Mouse (Mus musculus) small intestine, adult 2 months (tissue): ENCODE measurements at regions not wholly inside any gene's neighbourhood (a gene's known extent, or its start where the extent isn't known, plus 50 kb on each side); places are given as distances from the start of the nearest gene placed in this dataset.

ENCODE experiments used
- H3K27ac ChIP-seq: fragments of 200-500 bp; 2 replicates; pipeline ENCODE4 v1.5.1; 2012; ENCODE audit warnings: low read depth, low read length, control low read depth, inconsistent platforms; ENCODE audit not compliant: insufficient read depth
- H3K27me3 ChIP-seq: fragments of 200-500 bp; 2 replicates; pipeline ENCODE4 v1.6.1; 2012; ENCODE audit warnings: mild to moderate bottlenecking, moderate library complexity, low read length, inconsistent platforms; ENCODE audit not compliant: control insufficient read depth, insufficient read depth
- H3K36me3 ChIP-seq: fragments of 200-500 bp; 2 replicates; pipeline ENCODE4 v1.6.1; 2012; ENCODE audit warnings: mild to moderate bottlenecking, low read length, control low read depth, inconsistent platforms; ENCODE audit not compliant: control insufficient read depth, insufficient read depth
- H3K4me1 ChIP-seq: fragments of 200-500 bp; 2 replicates; pipeline ENCODE4 v1.6.1; 2012; ENCODE audit warnings: low read length, inconsistent platforms, mixed read lengths; ENCODE audit not compliant: control insufficient read depth, insufficient read depth, insufficient read length
- H3K4me3 ChIP-seq: fragments of 200-500 bp; 2 replicates; pipeline ENCODE4 v1.5.1; 2012; ENCODE audit warnings: low read depth, mild to moderate bottlenecking, control low read depth, inconsistent platforms, low read length, moderate library complexity
- CTCF ChIP-seq: fragments of 200-500 bp; IDR thresholded peaks from 2 replicates; pipeline ENCODE4 v1.5.1; 2012; ENCODE audit warnings: low read depth, mild to moderate bottlenecking, control low read depth, inconsistent platforms, low read length, moderate library complexity, mixed read lengths; ENCODE audit not compliant: insufficient replicate concordance, insufficient read length; ENCODE audit errors: extremely low read depth
- POLR2A ChIP-seq: fragments of 200-500 bp; IDR thresholded peaks from 2 replicates; pipeline ENCODE4 v1.6.1; 2012; ENCODE audit warnings: low read depth, mild to moderate bottlenecking, control low read depth, inconsistent platforms, low read length, moderate library complexity
- WGBS: fragments of 180-500 bp; shearing (Covaris S2); methylation state at CpG from one replicate; pipeline ENCODE4 v1.1.7; 2018; 5-methylcytosine and 5-hydroxymethylcytosine counted together

DNA sequence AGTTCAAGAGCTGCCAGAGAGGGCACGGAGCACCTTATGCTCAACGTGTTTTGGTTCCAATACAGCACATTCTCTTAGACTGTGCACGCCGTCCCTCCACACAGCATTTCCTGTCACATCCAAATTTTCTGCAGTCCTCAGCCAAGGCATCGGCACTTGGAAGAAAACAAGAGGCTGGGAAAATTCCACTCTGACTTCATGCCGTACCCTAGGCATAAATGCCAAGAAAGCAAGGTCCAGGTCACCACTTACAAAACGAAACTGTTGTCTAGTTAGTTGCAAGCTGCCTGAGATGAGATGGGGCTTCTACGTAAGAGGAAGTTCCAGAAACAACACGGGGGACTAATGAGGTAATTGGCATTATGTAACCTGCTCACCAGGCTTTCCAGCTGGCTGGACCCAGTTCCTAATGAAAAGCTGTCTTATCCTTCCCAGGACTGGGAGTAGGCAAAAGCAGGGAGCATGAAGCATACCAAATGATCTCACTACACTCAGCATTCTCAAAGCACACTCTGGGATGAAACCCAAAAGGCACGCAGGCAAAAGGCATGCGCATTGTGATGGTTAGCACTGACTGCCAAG, 427.8 kb upstream of the Kif2a start:
- no peak for TF ChIP-seq POLR2A
- no peak for TF ChIP-seq CTCF
- no peak overlapping the region for H3K27ac ChIP-seq
- no peaks in the 10 kb centered on the region for H3K27me3 ChIP-seq
- peak overlapping the region; percentile 12; the same call in 1 of the 2 replicates for H3K4me3 ChIP-seq
- H3K4me1 ChIP-seq = no peaks in the 10 kb centered on the region
- WGBS = 62% methylated on average over 11 of the region's 11 CpGs
- no peaks in the 10 kb centered on the region for H3K36me3 ChIP-seq

DNA sequence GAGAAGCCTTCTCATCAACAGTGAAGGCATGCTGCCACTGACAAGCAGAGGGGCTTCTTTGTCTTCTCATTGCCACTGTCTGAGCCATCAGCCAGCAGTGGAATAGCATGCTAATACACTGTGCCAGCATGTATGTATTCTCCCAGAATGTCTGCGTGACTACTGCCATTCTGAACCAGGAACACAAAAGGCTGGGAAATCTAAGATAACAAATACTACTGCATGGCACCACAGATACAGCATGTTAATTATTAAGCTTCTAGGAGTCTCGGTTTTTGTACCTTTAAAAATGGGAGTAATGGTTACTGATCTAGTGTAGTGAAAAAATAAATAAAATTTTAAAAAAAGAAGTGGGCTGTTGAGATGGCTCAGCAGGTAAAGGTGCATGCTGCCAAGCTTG, 425.9 kb upstream of the Kif2a start:
- no peaks in the 10 kb centered on the region for H3K36me3 ChIP-seq
- TF ChIP-seq CTCF (no peak), POLR2A (no peak)
- H3K4me1 ChIP-seq = no peaks in the 10 kb centered on the region
- no peaks in the 10 kb centered on the region for H3K27me3 ChIP-seq
- no peak overlapping the region for H3K27ac ChIP-seq
- 21% methylated on average over 2 of the region's 2 CpGs for WGBS
- H3K4me3 ChIP-seq = no peak overlapping the region

DNA sequence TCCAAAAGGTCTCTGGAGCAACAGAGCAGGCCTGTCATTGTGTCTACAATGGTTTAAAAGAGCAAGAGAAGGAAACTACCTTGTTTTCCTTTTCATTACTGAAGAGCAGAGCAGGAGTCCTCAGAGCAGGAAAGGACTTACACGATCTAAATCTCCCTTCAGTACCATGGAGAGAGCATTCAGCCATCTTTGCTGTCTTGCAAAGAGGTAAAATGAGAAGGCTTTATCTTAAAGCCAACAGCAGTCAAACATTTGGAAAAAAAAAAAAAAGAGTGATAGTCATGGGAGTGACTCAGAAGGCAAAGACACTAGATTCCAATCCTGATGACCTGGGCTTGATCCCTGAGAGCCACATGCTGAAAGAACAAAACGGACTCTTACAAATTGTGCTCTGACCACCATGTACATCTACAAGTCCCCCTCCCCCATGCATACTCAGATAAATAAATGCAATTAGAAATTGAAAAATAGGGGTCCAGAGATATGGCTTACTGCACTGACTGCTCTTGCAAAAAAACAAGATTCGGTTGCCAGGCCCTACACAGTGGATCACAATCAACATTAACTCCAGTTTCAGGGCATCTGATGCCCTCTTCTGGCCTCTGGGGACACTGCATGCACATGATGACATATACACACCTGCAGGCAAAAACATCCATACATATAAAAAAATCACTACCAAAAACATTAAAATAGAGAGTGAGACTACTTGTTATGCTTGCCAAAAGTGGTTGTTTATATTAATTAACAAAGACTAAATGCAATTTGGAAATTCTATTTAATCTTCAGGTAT, 397.6 kb upstream of the Kif2a start:
- Histone ChIP-seq H3K4me3 (no peak overlapping the region), H3K36me3 (no peaks in the 10 kb centered on the region), H3K4me1 (no peaks in the 10 kb centered on the region), H3K27me3 (no peaks in the 10 kb centered on the region), H3K27ac (no peak overlapping the region)
- TF ChIP-seq CTCF (no peak), POLR2A (no peak)
- WGBS = 72% methylated on average over 3 of the region's 3 CpGs

DNA sequence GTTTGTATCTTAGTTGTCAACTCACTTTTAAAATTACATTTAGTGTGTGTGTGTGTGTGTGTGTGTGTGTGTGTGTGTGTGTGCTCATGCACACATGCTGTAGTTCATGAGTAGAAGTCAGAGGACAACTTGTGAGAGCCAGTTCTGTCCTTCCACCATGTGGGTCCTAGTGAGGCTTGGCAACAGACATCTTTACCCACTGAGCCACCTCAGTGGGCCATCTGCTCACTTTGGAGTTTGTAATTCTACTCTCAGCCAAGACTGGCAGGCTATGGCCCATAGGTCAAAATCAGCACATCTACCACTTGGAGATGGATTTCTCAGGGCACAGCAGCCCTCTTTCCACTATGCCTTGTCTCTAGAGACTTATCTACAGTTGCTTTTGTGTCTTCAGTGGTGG, 388.3 kb upstream of the Kif2a start:
- Histone ChIP-seq H3K36me3 (no peaks in the 10 kb centered on the region), H3K27ac (no peak overlapping the region), H3K4me1 (no peaks in the 10 kb centered on the region), H3K27me3 (no peaks in the 10 kb centered on the region), H3K4me3 (no peak overlapping the region)
- no peak for TF ChIP-seq CTCF
- no peak for TF ChIP-seq POLR2A

DNA sequence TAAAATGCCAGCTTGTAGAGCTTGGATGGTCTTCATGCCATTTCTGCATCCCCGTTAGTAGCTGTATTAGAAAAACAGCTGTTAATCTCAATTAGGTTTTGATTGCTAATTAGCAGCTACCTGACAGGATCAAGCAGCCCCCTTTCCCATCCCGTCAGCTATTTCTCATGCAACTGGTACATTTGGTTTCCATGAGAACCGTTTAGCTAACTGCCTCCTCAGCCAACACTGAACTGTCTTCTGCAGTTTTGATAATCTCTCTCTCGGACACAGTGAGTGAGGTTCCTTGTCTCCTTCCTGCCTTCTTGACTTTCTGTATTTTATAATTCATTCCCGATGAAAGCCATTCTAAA, 385.7 kb upstream of the Kif2a start:
- no peak for TF ChIP-seq CTCF
- no peak for TF ChIP-seq POLR2A
- Histone ChIP-seq H3K36me3 (no peaks in the 10 kb centered on the region), H3K27me3 (no peaks in the 10 kb centered on the region), H3K27ac (no peak overlapping the region), H3K4me1 (no peaks in the 10 kb centered on the region), H3K4me3 (no peak overlapping the region)
- WGBS = 74% methylated on average over 5 of the region's 5 CpGs

DNA sequence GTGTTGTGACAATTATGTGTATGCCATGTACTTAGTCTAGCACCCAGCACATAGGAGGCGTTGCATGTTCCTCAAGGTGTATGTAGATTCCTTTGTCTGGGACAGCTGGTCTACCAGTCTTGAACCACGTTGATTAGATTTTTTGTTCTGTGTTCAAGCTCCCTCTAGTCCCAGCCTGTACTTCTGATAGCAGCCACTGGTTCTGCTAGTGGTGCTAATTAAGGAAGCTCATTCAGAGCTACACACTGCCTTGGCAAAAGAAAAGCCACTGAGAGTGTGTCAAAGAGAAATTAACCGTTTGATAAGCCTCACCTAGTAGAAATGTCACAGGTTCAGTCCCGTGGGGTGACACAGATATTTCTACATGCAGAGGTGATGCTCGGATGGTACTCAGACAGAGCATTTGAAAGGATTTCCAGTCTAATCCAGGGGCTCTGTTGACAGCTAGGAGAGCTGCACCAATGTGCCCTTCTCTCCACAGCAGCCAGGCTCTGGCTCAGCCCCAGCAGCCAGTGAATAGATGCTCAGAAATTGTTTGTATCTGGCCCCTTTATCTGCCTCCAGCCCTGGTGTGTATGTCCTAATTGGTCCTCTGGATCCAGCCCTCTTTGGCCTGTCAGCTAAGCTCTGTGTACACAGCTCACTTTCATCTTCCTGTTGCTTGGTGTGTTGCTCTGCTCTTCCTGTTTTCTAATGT, 385.2 kb upstream of the Kif2a start:
- WGBS = 72% methylated on average over 5 of the region's 5 CpGs

More for the DNA sequence above, 385.2 kb upstream of the Kif2a start:
- H3K4me1 ChIP-seq = no peaks in the 10 kb centered on the region
- no peak overlapping the region for H3K27ac ChIP-seq
- H3K36me3 ChIP-seq = no peaks in the 10 kb centered on the region
- no peak for TF ChIP-seq POLR2A
- no peak for TF ChIP-seq CTCF
- H3K4me3 ChIP-seq = no peak overlapping the region
- H3K27me3 ChIP-seq = no peaks in the 10 kb centered on the region
